Mouse (Mus musculus) Patski (cell line): Measurements from ENCODE around the gene Igsf11. TPM values are rescaled to one million over a fixed set of nuclear protein-coding genes. Genes with fewer than 3 reads are reported as not detected.

Source experiments
- ATAC-seq: fragments of 100-300 bp; one replicate; pipeline ENCODE4 v1.8.0; 2021
- CTCF ChIA-PET: fragments of 350-600 bp; sonication (Branson Sonifier 250); formaldehyde crosslinking; loops from one replicate; lab custom pipeline; 2022; ENCODE audit warnings: inconsistent platforms; lab: Charles Lee
- POLR2A ChIA-PET: fragments of 350-600 bp; sonication (Branson Sonifier 250); formaldehyde crosslinking; loops from one replicate; lab custom pipeline; 2022; ENCODE audit warnings: antibody characterized with exemption, inconsistent platforms; lab: Charles Lee
- DNase-seq: peaks from one replicate; pipeline ENCODE4 v3.0.0-alpha.2; 2011; ENCODE audit warnings: low read depth, low spot score
- H3K27me3 ChIP-seq: fragments of 371-371 bp; one replicate; pipeline ENCODE4 v1.5.1; 2021
- CTCF ChIP-seq: fragments of 100-300 bp; IDR thresholded peaks from one replicate; pipeline ENCODE4 v1.5.1; 2021
- in situ Hi-C: fragments of 300-500 bp; cut with MboI; formaldehyde crosslinking; loops from 3 replicates; pipeline ENCODE4 v1.11.1; 2018; ENCODE audit warnings: low pct_unique_long_range_greater_than_20kb, mixed read lengths
- polyA plus RNA-seq: library from polyadenylated mRNA; unstranded; gene quantifications from one replicate; pipeline ENCODE4 v1.2.3, GENCODE M21; 2021

Gene Igsf11
- polyA plus RNA-seq, 1 experiment from 2014 or later: 21.0 TPM

DNA sequence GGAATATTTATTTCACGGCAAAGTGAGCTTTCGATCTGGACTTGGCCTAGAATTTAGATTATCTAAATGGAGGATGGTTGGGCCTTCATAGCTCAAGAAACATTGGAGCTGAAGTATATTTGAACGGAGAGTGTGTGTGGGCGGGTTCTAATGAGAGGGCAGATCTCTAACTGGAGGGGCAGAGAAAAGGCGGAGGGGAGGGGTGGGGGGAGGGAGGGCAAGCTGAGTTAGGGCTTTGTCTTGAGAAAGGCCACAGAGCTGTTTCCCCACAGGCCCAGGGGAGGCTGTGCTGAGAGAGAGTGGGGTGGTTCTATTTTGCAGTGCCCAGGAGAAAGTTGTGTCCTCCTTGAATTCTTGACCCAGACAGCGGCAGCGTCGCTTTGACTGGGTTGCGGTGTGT, 11.7 kb downstream of the Igsf11 start:
- H3K27me3 ChIP-seq: peaks cover 7% of the 10 kb centered on the region
- ChIA-PET POLR2A (no interaction called here), CTCF (interaction anchor here (1.0 kb wide), 1 partner anchor 46 kb away, joined by 3 read pairs; no protein-coding TSS in a partner anchor)
- DNase-seq (no peak), ATAC-seq (no peak)
- in situ Hi-C loops: loop anchor here (5.0 kb wide), 1 partner anchor 148 kb away; no protein-coding TSS in a partner anchor
- no peak for TF ChIP-seq CTCF

DNA sequence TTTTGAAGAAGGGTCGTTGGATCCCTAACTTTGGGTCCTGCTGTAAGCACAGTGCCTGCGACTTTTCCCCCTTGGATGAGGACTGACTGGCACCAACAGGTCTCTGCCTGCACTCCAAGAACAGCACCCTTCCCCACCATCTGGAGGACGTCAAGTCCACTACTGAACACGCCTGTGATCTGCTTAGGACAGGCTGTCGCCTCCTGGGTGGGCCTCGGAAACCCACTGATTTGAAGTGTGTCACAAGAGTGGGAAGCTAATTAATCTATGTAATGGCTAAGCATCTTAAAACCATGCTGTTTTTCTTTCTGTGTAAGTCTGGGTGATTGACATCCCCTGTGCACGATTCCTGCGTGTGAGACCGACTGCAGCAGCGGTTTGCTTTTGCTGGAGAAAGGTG, 13.4 kb downstream of the Igsf11 start:
- DNase-seq: no peak
- no peak for ATAC-seq
- peaks cover 7% of the 10 kb centered on the region for H3K27me3 ChIP-seq
- ChIA-PET CTCF (no interaction called here), POLR2A (no interaction called here)
- no peak for TF ChIP-seq CTCF
- in situ Hi-C loops: no loop called here

GRCm38 (mm10) chr16:38908304-38908703, 15.8 kb downstream of the Igsf11 start:
- no peak for TF ChIP-seq CTCF
- ATAC-seq (no peak), DNase-seq (no peak)
- in situ Hi-C loops: no loop called here
- no peaks in the 10 kb centered on the region for H3K27me3 ChIP-seq
- ChIA-PET POLR2A (no interaction called here), CTCF (interaction anchor here (1.2 to 1.3 kb wide), 2 partner anchors 9 to 140 kb away, joined by 3 to 4 read pairs; no protein-coding TSS in a partner anchor)

DNA sequence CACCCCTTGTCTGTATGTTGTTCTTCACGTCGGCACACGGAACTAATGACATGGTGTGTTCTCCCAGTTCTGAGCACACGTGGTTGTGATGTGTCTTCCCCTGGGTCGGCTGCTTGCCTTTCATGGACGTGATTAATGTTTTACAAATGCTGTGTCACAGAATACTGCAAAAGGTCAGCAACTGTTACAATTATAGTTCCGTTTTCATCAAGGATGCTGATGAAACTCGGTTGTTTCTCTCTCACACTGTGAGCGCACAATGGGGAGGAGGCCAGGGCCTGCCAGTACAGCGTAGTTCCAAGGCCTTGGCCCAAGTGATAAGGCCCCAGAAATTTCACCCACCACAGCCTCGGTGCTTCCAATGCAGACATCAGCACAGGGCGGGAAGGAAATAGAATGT, 17.0 kb downstream of the Igsf11 start:
- in situ Hi-C loops: no loop called here
- ATAC-seq (no peak), DNase-seq (no peak)

DNA sequence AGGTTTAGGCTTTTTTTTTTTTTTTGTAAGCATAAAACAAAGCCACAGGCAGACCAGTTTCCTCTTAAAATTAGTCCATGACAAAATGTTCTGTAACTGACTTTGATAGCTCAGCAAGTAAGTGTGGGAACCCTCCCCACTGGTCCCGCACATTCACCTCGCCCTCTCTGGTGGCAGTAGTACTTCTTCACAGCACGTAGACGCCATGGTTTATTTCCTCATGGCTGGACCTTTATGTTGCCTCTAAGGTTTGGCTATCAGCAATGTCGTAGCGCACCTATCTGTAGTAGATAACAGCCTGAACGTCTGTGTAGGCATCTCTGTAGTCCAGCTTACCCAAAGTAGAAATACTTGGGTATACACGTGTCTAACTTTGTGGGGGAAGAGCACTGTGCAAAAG, 17.6 kb downstream of the Igsf11 start:
- TF ChIP-seq CTCF: no peak
- POLR2A ChIA-PET: no interaction called here
- no peak for DNase-seq
- CTCF ChIA-PET: no interaction called here
- in situ Hi-C loops: no loop called here
- no peaks in the 10 kb centered on the region for H3K27me3 ChIP-seq
- no peak for ATAC-seq

More for the DNA sequence above, 17.0 kb downstream of the Igsf11 start:
- TF ChIP-seq CTCF: no peak
- POLR2A ChIA-PET: no interaction called here
- no peaks in the 10 kb centered on the region for H3K27me3 ChIP-seq
- CTCF ChIA-PET: no interaction called here

GRCm38 (mm10) chr16:38915451-38915850, 23.0 kb downstream of the Igsf11 start:
- DNase-seq (no peak), ATAC-seq (peak; percentile 60)
- in situ Hi-C loops: no loop called here
- TF ChIP-seq CTCF: no peak
- POLR2A ChIA-PET: no interaction called here
- H3K27me3 ChIP-seq: peaks cover 5% of the 10 kb centered on the region
- CTCF ChIA-PET: interaction anchor here (1.3 kb wide), 1 partner anchor 28 kb away, joined by 3 read pairs; no protein-coding TSS in a partner anchor

GRCm38 (mm10) chr16:38916053-38916786, 23.7 kb downstream of the Igsf11 start:
- peak; percentile 37 for DNase-seq
- H3K27me3 ChIP-seq: peaks cover 5% of the 10 kb centered on the region
- CTCF ChIA-PET: interaction anchor here (1.3 kb wide), 1 partner anchor 27 kb away, joined by 3 read pairs; no protein-coding TSS in a partner anchor
- peak; percentile 94 for ATAC-seq
- POLR2A ChIA-PET: interaction anchor here (1.6 kb wide), 1 partner anchor 13 kb away, joined by 4 read pairs; no protein-coding TSS in a partner anchor
- in situ Hi-C loops: no loop called here
- no peak for TF ChIP-seq CTCF

DNA sequence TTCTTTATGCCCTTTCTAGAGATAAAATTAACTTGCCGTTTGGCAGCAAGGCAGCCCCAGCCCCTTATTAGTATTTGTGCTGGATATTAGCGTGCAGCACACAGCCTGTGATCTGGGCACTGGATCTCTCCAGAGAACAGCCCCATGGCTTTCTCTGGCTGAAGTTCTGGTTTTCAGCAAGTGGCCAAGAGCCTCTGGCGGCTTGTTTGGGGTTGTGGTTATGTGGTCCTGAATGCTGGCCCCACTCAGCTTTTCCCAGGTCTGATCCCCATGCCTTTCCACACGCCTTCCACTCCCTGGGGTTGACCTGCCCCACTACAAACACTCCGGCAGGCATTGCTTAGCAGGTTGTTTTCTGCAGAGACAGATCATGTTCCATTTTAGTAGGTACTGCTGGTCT, 24.4 kb downstream of the Igsf11 start:
- DNase-seq: no peak
- in situ Hi-C loops: no loop called here
- ATAC-seq: no peak
- CTCF ChIA-PET: interaction anchor here (1.2 to 1.3 kb wide), 2 partner anchors 9 to 27 kb away, joined by 3 read pairs; no protein-coding TSS in a partner anchor
- TF ChIP-seq CTCF: no peak
- peaks cover 5% of the 10 kb centered on the region for H3K27me3 ChIP-seq
- POLR2A ChIA-PET: interaction anchor here (1.6 kb wide), 1 partner anchor 12 kb away, joined by 4 read pairs; no protein-coding TSS in a partner anchor

DNA sequence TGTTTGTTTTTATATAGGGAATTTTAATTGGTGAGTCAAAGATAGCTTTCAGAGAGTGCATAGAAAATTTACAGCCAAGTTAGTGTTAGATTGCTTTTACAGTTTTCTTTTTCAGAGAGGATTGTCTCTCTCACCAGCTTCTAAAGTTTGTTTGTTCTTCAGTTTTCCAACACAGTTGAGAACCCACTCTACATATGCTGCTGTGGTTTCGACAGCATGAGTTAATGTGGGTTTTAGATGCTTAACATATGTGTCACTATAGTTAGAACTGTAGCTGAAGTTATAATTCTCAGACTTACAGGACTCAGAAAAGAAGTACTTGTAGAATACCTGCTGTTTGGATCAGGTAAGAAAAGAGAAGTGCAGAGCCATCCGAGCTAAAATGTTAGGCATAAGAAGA, 25.6 kb downstream of the Igsf11 start:
- peaks cover 5% of the 10 kb centered on the region for H3K27me3 ChIP-seq
- DNase-seq: no peak
- no peak for TF ChIP-seq CTCF
- ChIA-PET CTCF (no interaction called here), POLR2A (no interaction called here)
- in situ Hi-C loops: no loop called here
- no peak for ATAC-seq

DNA sequence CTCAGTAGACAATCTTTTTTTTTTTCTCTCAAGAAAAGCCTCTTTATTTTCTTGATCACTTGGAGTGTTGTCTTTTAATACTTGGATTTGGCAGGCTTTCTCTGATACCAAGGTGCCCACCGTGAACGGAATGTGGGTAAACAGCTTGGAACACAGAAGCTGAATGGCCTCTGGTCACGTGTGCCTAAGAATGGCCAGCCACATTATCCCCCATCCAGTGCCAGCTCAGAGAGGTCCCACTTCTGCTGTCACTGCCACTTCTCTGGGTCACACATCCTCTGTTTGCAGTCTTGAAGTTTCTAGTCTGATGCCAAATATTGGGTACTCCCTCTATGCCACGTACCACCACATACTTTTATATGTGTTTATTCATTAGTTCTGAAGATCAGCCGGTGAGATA, 28.0 kb downstream of the Igsf11 start:
- no peak for TF ChIP-seq CTCF
- POLR2A ChIA-PET: no interaction called here
- in situ Hi-C loops: no loop called here
- ATAC-seq (no peak), DNase-seq (no peak)
- CTCF ChIA-PET: interaction anchor here (1.3 kb wide), 1 partner anchor 128 kb away, joined by 3 read pairs; no protein-coding TSS in a partner anchor
- H3K27me3 ChIP-seq: peaks cover 5% of the 10 kb centered on the region

GRCm38 (mm10) chr16:38924940-38925339, 32.5 kb downstream of the Igsf11 start:
- no peak for ATAC-seq
- in situ Hi-C loops: no loop called here
- TF ChIP-seq CTCF: no peak
- DNase-seq: no peak
- no peaks in the 10 kb centered on the region for H3K27me3 ChIP-seq
- ChIA-PET POLR2A (no interaction called here), CTCF (no interaction called here)
